Comparison of ENCODE assay signal across 10 mouse cellular contexts in the genomic region with DNA sequence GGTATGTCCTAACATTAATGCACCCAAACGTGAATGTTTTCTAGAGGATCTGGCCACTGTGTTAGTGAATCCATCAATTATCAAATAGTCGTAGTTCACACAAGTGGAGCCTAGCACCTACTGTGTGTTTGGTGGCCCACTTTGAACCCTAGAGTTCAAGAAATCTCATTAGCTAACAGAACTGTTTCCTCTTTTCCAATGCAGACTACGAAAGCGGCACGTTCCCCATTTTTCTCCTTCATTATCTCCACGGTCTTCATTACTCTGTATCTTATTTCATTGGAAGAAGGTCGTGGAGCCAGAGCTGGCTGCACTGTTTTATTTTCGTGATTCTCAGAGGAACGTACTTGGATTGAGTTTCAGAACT. TPM values are rescaled to one million over a fixed set of nuclear protein-coding genes. Genes with fewer than 3 reads are reported as not detected.
A peak's percentile ranks its signal among the peaks of the same experiment; 100 is the strongest.
DNase-seq lines count a peak whose midpoint lies in the region; ATAC-seq and TF ChIP-seq lines count a peak whose summit lies in the region.
"Had no signal": no experiment of that assay in that cellular context is flagged by ENCODE, and none has a peak within 500 bp of the region (broad histone marks: within the 10 kb centered on the region; RNA-seq: fewer than 3 reads in every experiment).

No protein-coding gene starts in this region.

- intact Hi-C loops in left cerebral cortex, postnatal 10 days (cut with DNase I), result no loop called here

- H3K4me3 ChIP-seq in kidney, adult 2 months (ENCODE audit: insufficient read depth, low read depth, low read length), result peak overlapping the region; percentile 66
- H3K4me3 ChIP-seq in cortical plate, adult 2 months (ENCODE audit: insufficient read depth, low read length), result peak overlapping the region; percentile 96; the same call in 1 of the 2 replicates
- H3K4me3 ChIP-seq in hindbrain, embryonic 16.5 days (ENCODE audit: low read length), result peak overlapping the region; percentile 59
- H3K4me3 ChIP-seq in midbrain, embryonic 14.5 days (replicated peaks; ENCODE audit: low read depth, low read length), result peak overlapping the region; percentile 57

- no peak for TF ChIP-seq POLR2A in kidney, adult 2 months (IDR thresholded peaks at IDR 0.05; ENCODE audit: low read depth, low read length)
- TF ChIP-seq POLR2A in cortical plate, adult 2 months (IDR thresholded peaks at IDR 0.05; ENCODE audit: extremely low read depth, insufficient read depth, low read length), result no peak

- no peaks in the 10 kb centered on the region for H3K27me3 ChIP-seq in kidney, adult 2 months (replicated peaks; ENCODE audit: control insufficient read depth, insufficient read depth, low read length)
- no peaks in the 10 kb centered on the region for H3K27me3 ChIP-seq in hindbrain, embryonic 16.5 days (replicated peaks; ENCODE audit: control insufficient read depth, insufficient read depth, low read length)
- H3K27me3 ChIP-seq in midbrain, embryonic 14.5 days (ENCODE audit: control insufficient read depth, insufficient read depth, low read length), result 0 out of 2 replicates have a peak, but pooled peaks cover 5% of the 10 kb centered on the region
- H3K27me3 ChIP-seq: Patski had no signal

- H3K9ac ChIP-seq in hindbrain, embryonic 16.5 days (ENCODE audit: low read depth, low read length), result peak overlapping the region; percentile 74
- peak overlapping the region; percentile 64 for H3K9ac ChIP-seq in midbrain, embryonic 14.5 days (replicated peaks; ENCODE audit: low read length)

- ATAC-seq in hindbrain, embryonic 16.5 days, result no peak
- ATAC-seq in midbrain, embryonic 14.5 days (ENCODE audit: low FRiP score, low TSS enrichment), result no peak

- H3K27ac ChIP-seq in kidney, adult 2 months (ENCODE audit: insufficient read depth, low read depth, low read length), result peak overlapping the region; percentile 98
- H3K27ac ChIP-seq in cortical plate, adult 2 months (ENCODE audit: insufficient read depth, low read length), result no peak overlapping the region
- H3K27ac ChIP-seq in hindbrain, embryonic 16.5 days (ENCODE audit: low read depth, low read length), result no peak overlapping the region
- peak overlapping the region; percentile 77; the same call in 1 of the 2 replicates for H3K27ac ChIP-seq in midbrain, embryonic 14.5 days (replicated peaks; ENCODE audit: low read depth, low read length)

- TF ChIP-seq CTCF in kidney, adult 2 months (conservative IDR thresholded peaks at IDR 0.05; ENCODE audit: insufficient read depth, insufficient read length, low read depth, low read length), result no peak
- no peak for TF ChIP-seq CTCF in cortical plate, adult 2 months (IDR thresholded peaks at IDR 0.05; ENCODE audit: extremely low read depth, insufficient read depth, low read length)

- peak overlapping the region; percentile 72 for H3K4me2 ChIP-seq in hindbrain, embryonic 16.5 days (ENCODE audit: low read length)
- H3K4me2 ChIP-seq in midbrain, embryonic 14.5 days (ENCODE audit: low read length), result peak overlapping the region; percentile 98

- no peak for DNase-seq in kidney, adult 2 months
- DNase-seq in kidney, postnatal 10 days, result no peak
- DNase-seq in midbrain, embryonic 14.5 days, result no peak
- no peak for DNase-seq in ovary, postnatal 14 days (ENCODE audit: low spot score)
- no peak for DNase-seq in left cerebral cortex, postnatal 10 days (ENCODE audit: extremely low spot score in 1 of 2, low spot score in 2 of 2)
- no peak for DNase-seq in left cerebral cortex, adult 11 months (ENCODE audit: low spot score)
- DNase-seq: cerebellum, adult 9-11 months had no signal

- peaks cover 6% of the 10 kb centered on the region; the same call in 1 of the 2 replicates for H3K36me3 ChIP-seq in kidney, adult 2 months (ENCODE audit: control insufficient read depth, insufficient read depth, low read length)
- no peaks in the 10 kb centered on the region; the same call in 1 of the 2 replicates for H3K36me3 ChIP-seq in hindbrain, embryonic 16.5 days (ENCODE audit: control insufficient read depth, insufficient read depth, low read length)
- peaks cover 14% of the 10 kb centered on the region for H3K36me3 ChIP-seq in midbrain, embryonic 14.5 days (ENCODE audit: control insufficient read depth, insufficient read depth, low read length)

- H3K9me3 ChIP-seq in hindbrain, embryonic 16.5 days (ENCODE audit: control insufficient read depth, low read length), result no peaks in the 10 kb centered on the region
- no peaks in the 10 kb centered on the region for H3K9me3 ChIP-seq in midbrain, embryonic 14.5 days (ENCODE audit: control insufficient read depth, low read length)

- WGBS in kidney, adult 2 months, result 26% methylated on average over 9 of the region's 9 CpGs
- WGBS in hindbrain, embryonic 16.5 days, result 38% methylated on average over 9 of the region's 9 CpGs
- 41% methylated on average over 9 of the region's 9 CpGs for whole genome bisulfite sequencing in midbrain, embryonic 14.5 days

- H3K4me1 ChIP-seq in kidney, adult 2 months (ENCODE audit: control insufficient read depth, insufficient read depth, low read length), result peaks cover 8% of the 10 kb centered on the region
- no peaks in the 10 kb centered on the region for H3K4me1 ChIP-seq in cortical plate, adult 2 months (ENCODE audit: control insufficient read depth, insufficient read depth, low read length)
- peaks cover 13% of the 10 kb centered on the region for H3K4me1 ChIP-seq in hindbrain, embryonic 16.5 days (ENCODE audit: control insufficient read depth, insufficient read depth, low read depth, low read length)
- H3K4me1 ChIP-seq in midbrain, embryonic 14.5 days (ENCODE audit: control insufficient read depth, insufficient read depth, low read length), result peaks cover 5% of the 10 kb centered on the region; the same call in 1 of the 2 replicates

RNA-seq across cellular contexts. Expression of a gene that starts 0.8 kb away (rescaled TPM):
- 71.8 and 100 TPM in 2 replicates for polyA plus RNA-seq in kidney, adult 2 months (2012; rRNA removed)
- 111 and 117 TPM in 2 replicates for polyA plus RNA-seq in cortical plate, adult 2 months (2012; rRNA removed)
- polyA plus RNA-seq in hindbrain, embryonic 16.5 days (2015; fragmentation: Nextera tagmentation; extraction: Ambion mirVana), result 23.5 and 24.8 TPM in 2 replicates
- polyA plus RNA-seq in midbrain, embryonic 14.5 days (2014; fragmentation: Nextera tagmentation; extraction: Ambion mirVana), result 10.0 and 15.6 TPM in 2 replicates
- total RNA-seq in left cerebral cortex, postnatal 10 days (2021), result 10 to 100 TPM; 31.3 to 31.6 TPM

RNA-seq across cellular contexts. Expression of a gene that starts 2.9 kb away (rescaled TPM):
- polyA plus RNA-seq in kidney, adult 2 months (2012; rRNA removed), result 1,516 and 1,584 TPM in 2 replicates
- 0.61 and 0.62 TPM in 2 replicates for polyA plus RNA-seq in cortical plate, adult 2 months (2012; rRNA removed)
- not detected in 2 replicates for polyA plus RNA-seq in hindbrain, embryonic 16.5 days (2015; fragmentation: Nextera tagmentation; extraction: Ambion mirVana)
- polyA plus RNA-seq in midbrain, embryonic 14.5 days (2014; fragmentation: Nextera tagmentation; extraction: Ambion mirVana), result 0.41 and 0.72 TPM in 2 replicates
- 1 to 10 TPM; 1.2 to 1.4 TPM for total RNA-seq in left cerebral cortex, postnatal 10 days (2021)

RNA-seq across cellular contexts. Expression of a gene that starts 32.2 kb away (rescaled TPM):
- polyA plus RNA-seq in kidney, adult 2 months (2012; rRNA removed), result 51.0 and 58.8 TPM in 2 replicates
- polyA plus RNA-seq in cortical plate, adult 2 months (2012; rRNA removed), result 91.1 and 95.5 TPM in 2 replicates
- 152 and 160 TPM in 2 replicates for polyA plus RNA-seq in hindbrain, embryonic 16.5 days (2015; fragmentation: Nextera tagmentation; extraction: Ambion mirVana)
- polyA plus RNA-seq in midbrain, embryonic 14.5 days (2014; fragmentation: Nextera tagmentation; extraction: Ambion mirVana), result 187 and 211 TPM in 2 replicates
- 10 to 100 TPM; 75.4 to 78.2 TPM for total RNA-seq in left cerebral cortex, postnatal 10 days (2021)

RNA-seq across cellular contexts. Expression of a gene that starts 32.3 kb away (rescaled TPM):
- polyA plus RNA-seq in kidney, adult 2 months (2012; rRNA removed), result 42.3 and 50.9 TPM in 2 replicates
- 47.2 and 48.6 TPM in 2 replicates for polyA plus RNA-seq in cortical plate, adult 2 months (2012; rRNA removed)
- 130 and 145 TPM in 2 replicates for polyA plus RNA-seq in hindbrain, embryonic 16.5 days (2015; fragmentation: Nextera tagmentation; extraction: Ambion mirVana)
- 99.8 and 160 TPM in 2 replicates for polyA plus RNA-seq in midbrain, embryonic 14.5 days (2014; fragmentation: Nextera tagmentation; extraction: Ambion mirVana)
- total RNA-seq in left cerebral cortex, postnatal 10 days (2021), result 100 to 1,000 TPM; 103 to 113 TPM

Comparison
In these comparisons a context has a peak if more than half of its experiments do, and no peak if none do; other contexts are left out.
1. H3K27ac ChIP-seq: peak in kidney, adult 2 months (single experiment) and midbrain, embryonic 14.5 days (single experiment); none in cortical plate, adult 2 months (single experiment) and hindbrain, embryonic 16.5 days (single experiment).
2. RNA of a gene that starts 2.9 kb away (polyA plus RNA-seq): 1,516 to 1,584 TPM in kidney, adult 2 months; 0.61 to 0.62 TPM in cortical plate, adult 2 months, 0.41 to 0.72 TPM in midbrain, embryonic 14.5 days and not detected in hindbrain, embryonic 16.5 days; every median in the first group is over 100 times any median in the second.
3. Peak in every context shown above with its lines, with median percentiles within 50 percentile points of each other: H3K4me3 ChIP-seq.